Mouse (Mus musculus): ENCODE data around the gene Cnmd. TPM values are rescaled to one million over a fixed set of nuclear protein-coding genes. Genes with fewer than 3 reads are reported as not detected.

Cnmd gene
- total RNA-seq (2022) = 1 to 10 TPM; 1.2 to 2.7 (median 1.8) TPM

DNA sequence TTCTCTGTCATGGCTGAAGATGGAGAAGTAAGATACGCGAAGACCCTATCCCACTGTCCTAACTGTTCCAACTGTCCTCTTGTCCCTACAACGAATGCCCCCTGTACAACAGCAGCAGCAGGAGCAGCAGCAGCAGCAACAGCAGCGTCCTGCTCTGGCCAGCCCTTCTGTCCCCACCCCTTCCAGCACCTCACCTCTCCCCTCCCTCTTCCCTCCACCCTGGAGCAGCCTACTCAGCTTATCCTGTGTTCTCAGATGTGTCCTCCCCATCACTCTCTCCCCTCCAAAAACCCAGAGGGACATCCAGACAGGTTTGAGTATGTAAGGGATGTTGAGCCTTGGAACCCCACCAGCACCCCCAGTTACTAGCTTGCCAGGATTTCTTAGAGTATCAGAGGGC lies at the start of gene Cnmd:
Cnmd (minus strand) TSS at position 170 of the 400 bp plus-strand sequence.
- no peak for DNase-seq (ENCODE audit: low spot score in 2 of 2)

DNA sequence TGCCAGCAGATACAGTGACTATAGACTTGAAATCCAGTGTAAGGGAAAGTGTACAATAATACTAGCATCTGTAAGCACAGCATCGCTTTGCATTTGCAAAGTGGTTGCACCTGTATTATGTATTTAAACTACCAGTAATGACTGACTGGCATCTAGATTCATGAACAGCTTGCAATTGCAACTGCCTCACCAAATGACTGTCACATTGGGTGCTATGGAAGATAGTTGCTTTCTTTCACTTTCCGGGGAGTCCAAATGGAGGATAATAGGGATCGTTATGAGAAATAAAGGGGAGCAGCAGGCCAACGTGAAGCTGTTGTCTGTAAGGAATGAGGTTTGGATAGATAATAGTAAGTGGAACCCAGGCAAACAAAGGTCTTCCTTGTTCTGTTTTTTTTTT lies 49.3 kb upstream of the Cnmd start:
- DNase-seq (ENCODE audit: low spot score in 2 of 2) = no peak

DNA sequence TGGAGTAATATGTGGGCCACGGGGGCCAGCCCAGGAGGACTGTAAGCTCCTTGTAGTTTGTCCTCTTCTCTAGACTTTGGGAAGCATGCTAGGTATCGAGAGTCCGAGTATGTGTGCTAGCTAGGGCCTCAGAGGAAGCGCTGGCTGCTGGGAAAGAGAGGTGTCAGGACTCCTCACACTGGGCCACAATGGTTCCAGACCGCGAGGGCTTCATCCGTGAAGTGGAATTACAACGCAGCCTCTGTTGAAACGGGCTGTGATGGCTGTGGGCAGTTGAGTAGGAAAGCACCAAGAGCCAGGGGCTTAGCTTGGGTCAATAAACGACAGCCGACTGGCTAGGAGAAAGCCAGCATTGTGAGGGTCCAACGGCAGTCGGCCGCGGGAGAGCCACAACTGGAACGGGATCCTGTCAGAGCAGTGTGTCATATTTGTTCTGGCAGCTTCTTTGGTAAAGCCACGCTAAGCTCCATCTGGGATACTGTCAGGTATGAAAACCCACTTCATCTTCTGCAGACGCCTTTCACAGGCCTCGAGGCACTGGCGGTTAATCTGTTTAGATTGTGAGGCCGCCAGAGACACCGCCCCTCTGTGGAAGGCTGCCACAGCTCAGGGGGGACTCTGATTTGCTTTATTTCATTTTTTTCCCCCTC lies 41.7 kb upstream of the Cnmd start:
- no peak for DNase-seq (ENCODE audit: low spot score in 2 of 2)

DNA sequence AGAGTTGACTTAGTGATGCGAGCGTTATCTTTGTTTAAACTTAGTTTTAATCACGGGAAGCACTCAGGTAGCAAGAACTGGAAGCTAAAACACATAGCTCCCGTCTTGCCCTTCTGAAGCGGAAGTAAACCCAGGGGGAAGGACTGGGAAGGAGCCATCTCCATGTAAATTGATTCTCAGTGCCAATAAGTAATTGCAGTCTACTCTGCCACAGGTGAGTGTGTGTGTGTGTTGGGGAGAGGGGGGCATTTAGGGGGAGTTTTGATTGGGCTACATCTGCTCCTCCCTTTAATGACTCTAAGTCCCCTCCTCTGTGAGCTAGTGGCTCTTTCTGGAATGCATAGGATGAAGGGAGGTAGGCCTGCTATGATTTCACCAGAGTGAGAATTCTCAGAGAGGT lies 39.6 kb upstream of the Cnmd start:
- DNase-seq (ENCODE audit: low spot score in 2 of 2) = no peak

DNA sequence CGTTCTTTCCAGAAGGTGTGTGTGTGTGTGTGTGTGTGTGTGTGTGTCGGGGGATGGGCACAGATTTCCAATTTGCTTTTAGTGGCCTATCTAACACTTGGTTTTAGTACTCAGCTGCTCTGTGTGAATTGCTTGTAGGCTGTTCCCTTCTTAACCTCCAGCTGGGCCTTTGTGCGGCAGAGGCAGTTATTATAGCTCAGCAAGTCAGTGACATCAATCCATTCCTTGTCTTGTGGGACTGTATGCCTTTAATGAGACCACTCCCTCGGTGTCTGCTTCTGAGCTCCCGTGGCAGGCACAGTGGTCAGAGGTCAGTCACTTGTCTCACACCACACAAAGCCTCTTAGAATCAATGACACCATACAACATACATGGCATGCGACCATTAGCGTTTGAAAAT lies 39.1 kb upstream of the Cnmd start:
- no peak for DNase-seq (ENCODE audit: low spot score in 2 of 2)

DNA sequence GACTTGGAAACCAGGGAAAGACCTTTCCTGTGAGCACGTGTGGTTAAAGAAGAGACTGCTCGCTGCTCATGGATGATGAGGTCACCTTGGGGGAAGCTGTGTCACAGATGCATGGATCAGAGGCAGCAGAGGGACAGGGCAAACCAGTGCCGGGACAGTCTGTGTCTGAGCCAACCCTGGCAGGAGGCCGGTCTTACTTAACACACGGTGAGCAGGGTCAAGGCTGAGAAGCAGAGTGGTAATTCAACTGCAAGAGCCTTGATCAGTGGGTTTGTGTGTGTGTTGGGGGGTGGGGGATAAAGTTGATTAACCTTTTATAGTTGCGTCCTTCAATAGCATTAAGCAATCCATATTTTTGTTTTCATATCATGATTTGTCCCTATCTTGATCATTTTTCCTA lies 37.4 kb upstream of the Cnmd start:
- DNase-seq (ENCODE audit: low spot score in 2 of 2) = no peak

DNA sequence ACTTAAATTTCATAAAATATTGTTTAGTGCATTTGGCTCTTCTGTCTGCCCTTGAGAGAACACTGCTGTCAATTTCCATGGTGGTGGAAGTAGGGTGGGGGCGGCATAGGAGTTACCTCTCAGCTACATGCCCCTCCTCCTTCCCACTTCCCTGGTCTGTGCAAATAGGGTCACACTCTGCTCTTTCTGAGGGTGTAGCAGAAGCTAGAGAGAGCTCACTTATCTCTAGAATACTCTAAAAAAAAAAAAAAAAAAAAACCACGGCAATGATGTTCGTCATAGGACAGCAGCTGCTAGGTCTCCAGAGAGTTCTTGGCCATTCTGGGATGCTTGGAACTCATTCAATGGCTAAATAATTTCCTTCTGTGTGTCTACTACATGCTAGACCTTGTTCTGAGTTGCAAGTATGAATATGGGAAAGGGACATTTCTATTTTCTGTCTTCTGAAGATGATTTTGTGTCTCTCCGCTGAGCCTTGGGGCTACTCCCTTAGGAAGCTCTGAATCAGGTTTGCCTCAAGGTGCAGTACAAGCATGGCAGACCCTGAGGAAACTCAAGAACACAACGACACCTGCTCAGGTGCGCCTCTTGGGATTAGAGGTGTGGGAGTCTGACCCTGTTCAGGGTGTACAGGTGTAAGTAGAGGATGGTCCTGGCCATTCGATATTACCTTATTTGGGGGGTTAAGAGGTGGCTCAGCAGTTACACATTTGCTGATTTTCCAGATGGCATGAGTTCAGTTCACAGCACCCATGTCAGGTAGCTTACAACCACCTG lies 28.3 kb upstream of the Cnmd start:
- no peak for DNase-seq (ENCODE audit: low spot score in 2 of 2)

DNA sequence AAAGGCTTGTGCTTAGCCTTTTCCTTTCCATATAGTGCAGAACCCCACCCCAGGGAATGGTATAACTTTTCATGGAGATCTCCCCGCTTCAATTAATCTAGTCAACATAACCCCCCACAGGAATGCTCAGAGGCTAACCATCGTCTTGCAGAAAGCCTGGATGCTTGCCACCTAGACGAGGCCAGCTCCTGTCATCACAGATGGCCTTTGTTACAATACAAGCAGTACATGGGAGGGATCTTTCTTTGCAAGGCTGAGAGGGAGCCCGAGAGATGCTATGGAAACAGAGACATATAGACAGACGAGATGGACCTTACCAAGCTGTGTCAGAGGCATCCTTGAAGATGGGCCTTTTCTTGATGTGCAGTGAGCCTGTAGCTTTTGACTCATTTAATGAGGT lies 18.7 kb upstream of the Cnmd start:
- no peak for DNase-seq (ENCODE audit: low spot score in 2 of 2)

DNA sequence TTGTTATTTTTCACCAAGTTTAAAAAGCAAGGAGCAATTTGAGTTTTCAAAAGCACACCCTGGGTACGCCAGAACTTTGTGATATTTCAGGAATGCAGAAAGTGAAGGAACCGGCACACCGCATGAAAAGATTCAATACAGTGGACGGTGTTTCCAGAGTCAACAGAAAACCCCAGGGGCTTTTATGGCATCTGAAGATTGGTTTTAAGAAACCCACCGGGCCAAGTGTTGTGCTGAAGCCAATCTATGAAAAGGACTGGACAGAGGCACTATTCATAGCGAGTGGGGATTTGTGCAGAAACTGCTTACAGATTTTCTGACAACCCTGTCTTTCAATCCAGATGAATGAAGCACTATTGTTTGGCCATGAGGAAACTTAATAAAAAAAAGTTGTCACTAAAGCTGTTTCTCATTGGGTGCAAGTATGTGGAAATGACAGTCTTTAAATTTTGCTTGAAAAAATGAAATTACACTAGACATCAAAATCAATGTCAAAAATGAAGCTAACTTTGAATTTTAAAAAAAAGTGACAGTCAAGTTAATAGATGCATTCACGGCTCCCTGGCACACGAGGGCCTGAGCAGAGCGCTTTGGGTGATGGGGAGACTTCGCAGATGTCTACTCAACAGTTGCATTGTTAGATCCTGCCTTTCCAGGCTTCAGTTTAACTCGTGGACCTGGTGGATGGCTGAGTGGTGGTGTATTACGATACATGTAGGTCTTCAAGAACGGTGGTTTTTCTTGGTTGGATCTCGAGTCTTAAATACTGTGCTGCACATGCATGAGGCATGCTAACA lies 16.1 kb upstream of the Cnmd start:
- no peak for DNase-seq (ENCODE audit: low spot score in 2 of 2)

DNA sequence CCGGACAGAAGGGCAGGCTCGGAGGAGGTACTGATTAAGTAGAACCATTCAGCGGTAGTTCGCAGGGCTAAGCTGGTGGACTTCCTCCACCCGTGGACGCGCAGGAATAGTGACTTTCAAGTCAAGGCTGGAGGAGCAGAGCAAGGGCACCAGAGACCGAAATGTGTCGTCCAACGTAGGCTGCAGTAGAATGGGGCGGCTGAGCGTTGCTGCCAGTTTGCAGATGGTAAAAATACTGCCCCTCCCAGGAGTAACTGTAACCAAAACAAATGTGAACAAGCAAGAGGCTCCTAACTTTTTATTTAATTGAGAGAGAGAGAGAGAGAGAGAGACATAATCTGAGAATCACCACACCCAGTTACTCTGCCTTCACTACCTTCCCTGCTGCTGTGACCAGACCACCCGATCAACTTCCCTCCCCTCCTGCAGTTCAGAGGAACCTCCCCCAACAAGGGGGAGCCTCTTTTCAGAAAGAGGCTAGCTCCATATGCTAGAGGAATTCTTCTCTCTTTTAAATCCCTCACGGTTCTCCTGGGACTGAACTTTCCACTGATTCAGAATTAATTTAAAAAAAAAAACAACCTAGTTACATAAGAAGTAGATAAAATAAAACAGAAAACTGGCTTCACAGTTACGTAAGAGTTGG lies 15.3 kb upstream of the Cnmd start:
- DNase-seq (ENCODE audit: low spot score in 2 of 2) = no peak

DNA sequence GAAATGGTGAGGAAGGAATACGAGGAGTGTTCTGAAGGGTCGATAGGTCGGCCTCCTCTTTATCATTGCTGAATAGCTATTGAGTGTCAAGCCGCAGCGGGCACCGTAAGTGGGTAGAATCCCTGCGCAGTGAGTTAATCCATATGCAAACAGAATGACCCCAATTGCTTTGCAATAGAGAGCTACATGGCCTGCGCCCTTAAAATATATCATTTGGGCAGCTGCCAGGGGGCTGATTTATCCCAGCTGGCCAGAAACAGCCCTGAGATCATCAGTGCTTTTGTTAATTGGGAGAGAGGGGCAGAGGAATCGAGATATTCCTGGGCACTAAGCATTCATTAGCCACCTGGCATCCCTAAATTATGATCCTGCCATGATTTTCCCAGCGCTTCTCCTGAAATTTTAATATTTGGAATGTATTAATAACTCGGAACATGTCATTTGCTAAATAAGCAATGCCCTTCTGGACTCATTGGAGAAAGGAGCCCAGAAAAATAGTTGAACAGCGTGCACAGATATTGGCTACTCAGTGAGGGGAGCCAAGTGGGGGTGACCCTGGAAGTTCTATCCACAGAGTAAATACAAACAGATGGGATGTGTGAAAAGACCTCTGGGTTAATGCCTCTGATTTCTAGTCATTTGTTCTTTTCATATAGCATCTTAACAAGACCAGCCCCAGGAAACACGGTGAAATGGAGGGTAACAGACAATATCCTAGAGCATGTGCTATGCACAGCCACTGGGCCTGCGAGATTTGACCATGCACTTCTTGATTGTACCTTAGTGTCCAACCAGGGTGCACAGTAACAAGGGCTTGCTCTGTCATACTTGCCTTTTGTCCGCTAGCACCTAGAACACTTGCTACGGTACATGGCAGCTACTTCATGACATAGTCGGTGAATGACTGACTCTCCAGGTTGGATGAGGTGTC lies 11.4 kb upstream of the Cnmd start:
- DNase-seq (ENCODE audit: low spot score in 2 of 2) = peak in 1 of 2 experiments; percentile 14

DNA sequence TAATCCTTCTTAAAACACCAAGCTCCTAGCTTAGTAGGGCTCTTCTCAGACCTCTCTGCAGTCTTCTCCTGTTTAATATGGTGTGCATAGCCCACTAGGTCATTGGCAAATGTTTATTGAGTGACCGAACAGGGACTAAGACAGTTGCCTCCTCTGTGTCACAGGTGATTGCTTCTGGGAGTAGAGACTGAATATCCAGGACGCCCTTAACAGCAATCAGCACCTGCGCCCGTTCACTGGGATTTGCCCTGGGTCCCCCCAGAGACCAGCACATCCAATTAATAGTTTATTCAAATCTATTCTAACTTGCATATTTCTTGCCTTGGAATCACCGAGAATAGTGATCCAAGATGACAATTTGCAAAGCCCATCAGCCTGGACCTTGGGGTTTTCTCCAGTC lies 10.6 kb upstream of the Cnmd start:
- DNase-seq (ENCODE audit: low spot score in 2 of 2) = no peak

DNA sequence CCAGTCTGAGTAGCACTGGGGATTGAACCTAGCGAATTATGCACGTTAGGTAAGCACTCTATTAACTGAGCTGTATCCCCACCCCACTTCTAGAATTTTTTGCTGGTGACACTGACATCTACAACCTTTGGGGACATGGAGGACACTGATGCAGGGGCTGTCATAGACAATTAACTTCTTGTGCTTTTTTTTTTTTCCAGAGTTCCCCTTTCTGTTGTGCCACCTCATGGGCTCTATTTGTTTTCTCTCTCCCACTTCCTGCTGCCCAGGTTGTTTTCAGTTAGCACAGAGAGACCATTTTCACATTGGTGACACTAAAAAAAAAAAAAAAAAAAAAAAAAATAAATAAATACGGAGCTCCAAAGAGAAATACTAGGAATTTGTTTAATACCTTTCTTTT lies 9.0 kb upstream of the Cnmd start:
- no peak for DNase-seq (ENCODE audit: low spot score in 2 of 2)

DNA sequence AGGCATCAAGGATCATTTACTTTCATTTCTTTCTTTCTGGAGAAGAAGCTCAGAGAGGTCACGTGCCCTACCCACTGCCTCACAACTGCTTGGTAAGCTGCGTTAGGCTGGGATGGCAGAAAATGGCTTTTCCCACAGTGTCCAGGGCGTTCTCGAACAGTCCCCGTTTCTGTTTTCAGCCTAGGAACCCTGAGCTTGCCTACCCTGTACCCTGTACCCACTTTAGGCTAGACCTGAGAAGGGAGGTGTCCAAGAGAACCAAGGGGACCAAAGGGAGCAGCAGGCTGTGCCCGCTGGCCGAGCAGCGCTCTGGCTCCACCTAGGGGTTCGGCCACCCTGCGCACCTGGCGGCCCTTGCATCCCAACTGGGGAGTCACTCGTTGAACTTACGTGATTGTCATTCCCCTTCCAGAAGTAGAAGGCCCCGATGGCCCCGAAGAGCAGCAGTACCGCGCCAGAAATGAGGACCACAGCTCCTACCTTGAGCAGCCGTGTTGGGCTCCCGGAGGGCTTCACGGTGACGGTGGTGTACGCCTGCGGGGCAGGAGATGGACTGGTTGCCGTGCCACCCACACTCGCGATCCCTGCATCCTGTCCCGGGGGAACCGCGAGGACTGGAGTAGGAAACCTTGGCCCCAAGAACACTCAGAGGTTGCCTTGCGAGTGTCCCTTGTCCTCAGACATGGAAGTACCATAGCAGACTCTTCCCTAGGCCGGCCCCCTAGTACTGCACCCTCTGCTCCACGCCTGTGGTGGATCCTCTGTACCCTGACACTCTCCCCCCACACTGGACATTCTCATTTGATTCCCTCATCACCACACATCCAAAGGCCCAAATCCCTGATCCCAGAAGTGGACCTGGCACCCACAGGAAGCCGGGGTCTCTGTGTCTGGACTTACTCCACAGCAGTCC lies 709 bp downstream of the Cnmd start:
- DNase-seq (ENCODE audit: low spot score in 2 of 2) = no peak

DNA sequence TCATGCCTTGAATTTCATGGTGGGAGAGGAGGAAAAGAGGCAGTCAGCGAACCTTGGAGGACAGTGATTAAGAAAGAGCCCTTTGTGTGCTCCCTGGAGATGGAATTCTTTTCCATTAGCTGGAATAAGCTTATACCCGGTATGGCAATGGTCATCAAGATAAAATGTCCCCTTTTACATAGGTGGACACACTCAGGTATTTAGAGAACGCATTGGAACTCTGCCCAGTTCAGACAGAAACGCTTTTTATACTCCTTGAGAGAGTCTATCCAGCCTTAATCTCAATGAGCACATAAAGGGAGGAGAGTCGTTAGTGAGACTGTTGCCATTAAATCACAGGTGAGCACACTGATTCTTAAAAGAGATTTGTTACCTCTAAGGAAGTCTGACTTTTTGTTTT lies 1.5 kb downstream of the Cnmd start:
- DNase-seq (ENCODE audit: low spot score in 2 of 2) = no peak

DNA sequence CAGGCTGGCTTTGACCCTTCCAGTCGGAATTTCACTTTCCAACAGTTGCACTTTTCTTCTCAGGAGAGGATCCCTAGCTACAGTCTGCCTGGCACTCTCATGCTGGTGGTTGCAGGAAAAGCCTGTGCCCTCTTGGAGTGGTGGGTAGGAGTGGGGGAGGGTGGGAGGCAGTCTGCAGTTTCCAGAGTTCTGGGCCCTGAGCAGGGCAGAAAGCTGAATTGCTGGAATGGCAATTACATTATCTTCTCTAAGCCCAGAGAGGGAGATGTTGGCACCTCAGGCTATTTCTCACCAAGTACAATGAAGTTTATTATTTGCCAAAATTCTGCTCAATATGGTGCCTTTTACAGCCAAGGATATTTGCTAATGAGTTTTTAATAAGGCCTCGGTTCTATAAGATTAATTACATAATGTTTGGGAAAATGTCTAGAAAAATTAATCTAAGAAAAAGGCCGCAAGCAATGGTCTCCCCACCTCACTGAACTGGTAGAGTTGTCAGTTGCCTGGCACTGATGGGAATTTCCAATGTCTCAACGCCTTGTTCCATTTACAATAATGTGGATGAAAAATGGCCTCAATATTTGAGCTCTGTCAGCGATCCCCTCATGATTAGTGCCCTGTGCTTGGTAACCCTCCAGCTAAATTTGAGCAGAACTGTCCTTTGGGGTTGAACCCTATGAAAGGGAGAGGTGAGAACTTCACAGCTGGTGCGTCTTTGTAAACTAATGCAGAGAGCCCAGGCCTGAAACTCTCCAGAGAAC lies 3.0 kb downstream of the Cnmd start:
- DNase-seq (ENCODE audit: low spot score in 2 of 2) = no peak

DNA sequence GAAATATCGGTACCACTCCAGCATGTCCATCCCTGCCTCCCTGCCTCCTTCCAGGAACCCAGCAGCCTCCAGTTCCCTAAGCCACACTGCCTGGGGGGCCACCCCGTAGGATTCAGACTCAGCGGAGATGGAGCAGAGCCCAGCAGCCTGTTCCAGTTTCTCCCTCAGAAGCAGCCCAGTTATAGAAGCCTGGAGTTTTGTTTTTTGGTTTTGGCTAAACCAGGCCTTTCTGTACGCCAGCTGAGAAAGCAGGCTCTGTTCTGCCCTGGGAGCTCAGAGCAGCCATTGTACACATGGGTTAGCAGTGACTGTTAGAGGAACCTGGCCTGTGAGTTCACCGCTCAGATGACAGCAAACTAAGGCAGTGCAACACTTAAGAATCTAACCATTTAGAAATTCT lies 3.7 kb downstream of the Cnmd start:
- DNase-seq (ENCODE audit: low spot score in 2 of 2) = peak; percentile 23 to 54

DNA sequence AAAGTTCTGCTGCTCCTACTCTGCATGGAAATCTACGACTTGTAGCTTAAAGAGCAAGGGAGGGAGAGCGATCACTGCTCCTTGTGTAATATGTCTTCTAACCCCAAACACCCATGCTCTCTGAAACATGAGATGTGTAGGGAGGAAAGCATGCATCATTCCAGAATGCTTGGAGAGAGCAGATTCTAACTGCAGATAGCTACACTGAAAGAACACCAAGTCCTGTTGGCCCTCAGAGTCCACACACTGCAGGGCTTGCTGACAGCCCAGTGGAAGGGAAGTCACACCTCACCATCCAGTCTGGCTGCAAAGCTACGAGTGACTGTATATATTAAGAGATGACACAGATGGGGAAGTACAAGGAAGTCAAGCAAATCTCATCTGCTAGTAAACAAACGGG lies 9.3 kb downstream of the Cnmd start:
- no peak for DNase-seq (ENCODE audit: low spot score in 2 of 2)

DNA sequence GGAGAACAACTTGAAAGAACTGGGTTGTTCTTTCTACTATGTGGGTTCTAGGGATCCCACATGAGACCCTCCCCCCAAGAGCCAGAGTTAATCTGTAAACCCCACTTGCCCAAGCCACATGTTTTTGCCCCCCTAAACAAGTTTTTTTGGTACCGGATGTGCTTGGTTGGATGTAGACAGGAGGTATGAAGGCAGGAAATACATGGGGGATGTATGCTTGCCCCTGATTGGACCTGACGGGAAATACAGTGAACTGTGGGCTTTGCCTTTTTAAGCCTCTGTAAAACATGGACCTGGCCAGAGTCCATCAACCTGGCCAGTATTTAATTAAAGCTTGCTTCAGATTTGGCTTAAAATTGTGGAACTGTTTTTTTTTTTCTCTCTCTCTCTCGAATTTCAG lies 12.3 kb downstream of the Cnmd start:
- no peak for DNase-seq (ENCODE audit: low spot score in 2 of 2)

Data from left cerebral cortex, adult 8-10 months (tissue).